Mouse (Mus musculus): ENCODE data around the gene Scube1. TPM values are rescaled to one million over a fixed set of nuclear protein-coding genes. Genes with fewer than 3 reads are reported as not detected.

The Scube1 gene
- polyA plus RNA-seq (2012; rRNA removed): 2.9 and 3.1 TPM in 2 replicates

DNA sequence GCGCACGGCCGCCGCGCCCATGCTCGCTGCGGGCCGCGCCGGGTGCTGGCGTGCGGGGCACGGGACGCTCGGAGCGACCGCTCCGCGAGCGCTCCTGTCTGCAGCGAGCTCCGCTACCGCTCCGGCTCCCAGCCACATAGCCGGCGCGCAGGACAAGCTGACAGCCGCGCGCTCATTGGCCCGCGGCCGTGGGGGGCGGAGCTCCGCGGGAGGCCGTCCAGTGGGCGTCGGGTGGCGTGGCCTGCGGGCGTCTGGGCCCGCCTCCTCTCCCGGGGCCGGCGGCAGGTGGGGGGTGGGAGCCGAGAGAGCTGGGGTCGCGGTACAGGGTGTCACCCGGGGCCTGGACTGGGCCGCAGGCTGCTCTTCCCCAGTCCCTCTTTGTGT is at the start of gene Scube1:
Scube1 (minus strand) TSS at position 136 of the 384 bp plus-strand sequence.
- H3K4me1 ChIP-seq (ENCODE audit: control insufficient read depth, insufficient read depth, low read length): peaks cover 2% of the 10 kb centered on the region; the same call in 1 of the 2 replicates
- under 1% methylated on average over 49 of the region's 51 CpGs for WGBS
- H3K4me3 ChIP-seq (replicated peaks; ENCODE audit: insufficient read depth, low read depth, low read length): peak within 1 kb of the TSS; percentile 22
- H3K27me3 ChIP-seq (ENCODE audit: control insufficient read depth, insufficient read depth, low read length): peaks cover 5% of the 10 kb centered on the region; the same call in 1 of the 2 replicates
- H3K27ac ChIP-seq (ENCODE audit: insufficient read depth, low read length): no peak within 1 kb of the TSS
- DNase-seq: peak; percentile 65 to 73
- TF ChIP-seq CTCF (IDR thresholded peaks at IDR 0.05; ENCODE audit: borderline replicate concordance, insufficient read depth, low read depth, low read length): no peak
- no peak for TF ChIP-seq POLR2A (IDR thresholded peaks at IDR 0.05; ENCODE audit: borderline replicate concordance, insufficient read depth, low read length)

DNA sequence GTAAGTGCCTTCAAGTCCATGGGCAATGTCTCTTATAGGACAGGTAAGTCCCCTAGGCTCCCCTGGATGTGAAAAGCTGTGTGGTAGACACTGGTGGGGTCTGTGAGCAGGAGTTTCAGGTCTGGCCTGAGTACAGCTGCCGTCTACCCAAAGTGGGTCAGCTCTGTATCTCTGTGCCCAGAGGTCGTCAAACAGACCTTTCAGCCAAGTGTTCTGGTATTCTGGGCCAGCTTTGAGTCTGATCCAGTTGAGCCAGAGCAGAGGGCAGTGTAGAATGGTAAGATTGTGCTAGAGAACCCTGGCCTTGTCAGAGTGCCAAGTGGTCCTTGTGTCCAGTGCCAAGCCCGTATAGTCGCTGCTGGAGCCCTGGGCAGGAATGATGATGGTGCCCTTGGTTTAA is 48.1 kb upstream of the Scube1 start:
- H3K4me1 ChIP-seq (ENCODE audit: control insufficient read depth, insufficient read depth, low read length): peaks cover 12% of the 10 kb centered on the region
- whole genome bisulfite sequencing: 22% methylated on average over 4 of the region's 4 CpGs
- no peak overlapping the region for H3K4me3 ChIP-seq (replicated peaks; ENCODE audit: insufficient read depth, low read depth, low read length)
- H3K27ac ChIP-seq (ENCODE audit: insufficient read depth, low read length): no peak overlapping the region
- peak in 1 of 2 experiments; percentile 30 for DNase-seq
- no peaks in the 10 kb centered on the region for H3K27me3 ChIP-seq (ENCODE audit: control insufficient read depth, insufficient read depth, low read length)
- TF ChIP-seq POLR2A (IDR thresholded peaks at IDR 0.05; ENCODE audit: borderline replicate concordance, insufficient read depth, low read length) (no peak), CTCF (IDR thresholded peaks at IDR 0.05; ENCODE audit: borderline replicate concordance, insufficient read depth, low read depth, low read length) (no peak)

DNA sequence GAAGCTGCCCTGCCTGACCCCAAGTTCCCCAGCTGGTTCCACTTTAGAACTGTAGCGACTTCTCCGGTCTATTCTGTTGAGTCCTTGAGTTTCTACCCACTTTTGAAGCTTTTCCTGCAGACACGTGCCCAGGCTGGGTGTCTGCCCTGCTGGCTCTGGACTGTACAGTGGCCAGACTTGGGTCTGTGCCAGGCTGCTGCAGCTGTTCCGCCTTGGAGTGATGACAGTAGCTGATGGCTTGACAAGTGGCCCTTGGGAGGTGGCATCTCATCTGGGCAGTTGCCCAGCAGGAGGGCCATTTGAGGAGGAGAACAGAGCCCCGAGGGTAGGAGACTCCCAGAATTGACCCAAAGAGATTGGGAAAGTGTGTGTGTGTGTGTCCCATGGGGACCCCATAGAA is 47.6 kb upstream of the Scube1 start:
- 10% methylated on average over 5 of the region's 5 CpGs for WGBS
- Histone ChIP-seq H3K4me1 (ENCODE audit: control insufficient read depth, insufficient read depth, low read length) (peaks cover 12% of the 10 kb centered on the region), H3K27ac (ENCODE audit: insufficient read depth, low read length) (no peak overlapping the region), H3K27me3 (ENCODE audit: control insufficient read depth, insufficient read depth, low read length) (no peaks in the 10 kb centered on the region), H3K4me3 (replicated peaks; ENCODE audit: insufficient read depth, low read depth, low read length) (no peak overlapping the region)
- TF ChIP-seq POLR2A (IDR thresholded peaks at IDR 0.05; ENCODE audit: borderline replicate concordance, insufficient read depth, low read length) (no peak), CTCF (IDR thresholded peaks at IDR 0.05; ENCODE audit: borderline replicate concordance, insufficient read depth, low read depth, low read length) (no peak)
- peak in 1 of 2 experiments; percentile 30 for DNase-seq

DNA sequence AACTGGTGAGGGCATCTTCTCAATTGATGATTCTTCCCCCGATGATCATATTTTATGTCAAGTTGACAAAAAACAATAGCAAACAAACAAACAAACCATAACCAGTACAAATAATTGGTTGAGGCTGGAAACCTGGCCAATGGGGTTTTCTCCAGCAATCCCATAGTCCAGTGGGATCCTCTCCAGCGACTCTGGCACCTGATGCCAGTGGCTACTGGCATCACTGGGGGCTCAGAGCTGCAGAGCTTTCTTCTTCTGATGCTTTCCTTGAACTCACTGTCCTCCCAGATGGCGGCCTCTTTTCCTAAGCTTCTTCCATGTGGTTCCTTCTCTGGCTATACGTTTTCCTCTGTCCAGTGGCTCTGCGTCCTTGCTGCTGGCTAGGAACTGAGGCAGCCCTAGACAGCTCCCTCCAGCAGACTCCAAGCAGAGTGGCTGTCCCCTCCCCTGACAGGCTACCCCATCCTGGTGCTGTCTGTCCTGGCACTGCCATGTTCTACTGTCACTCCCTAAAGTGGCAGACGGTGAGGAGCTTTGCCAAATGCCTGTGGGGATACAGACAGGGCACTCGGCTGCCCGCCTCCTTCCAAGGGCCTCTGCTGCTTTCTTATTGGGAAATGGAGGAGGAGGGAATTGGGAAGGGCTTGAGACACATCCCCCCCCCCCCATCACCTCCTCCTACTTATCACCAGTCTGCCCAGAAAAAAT is 46.7 kb upstream of the Scube1 start:
- peak; percentile 62 to 77 for DNase-seq
- no peak overlapping the region for H3K27ac ChIP-seq (ENCODE audit: insufficient read depth, low read length)
- TF ChIP-seq POLR2A (IDR thresholded peaks at IDR 0.05; ENCODE audit: borderline replicate concordance, insufficient read depth, low read length) (no peak), CTCF (IDR thresholded peaks at IDR 0.05; ENCODE audit: borderline replicate concordance, insufficient read depth, low read depth, low read length) (no peak)

DNA sequence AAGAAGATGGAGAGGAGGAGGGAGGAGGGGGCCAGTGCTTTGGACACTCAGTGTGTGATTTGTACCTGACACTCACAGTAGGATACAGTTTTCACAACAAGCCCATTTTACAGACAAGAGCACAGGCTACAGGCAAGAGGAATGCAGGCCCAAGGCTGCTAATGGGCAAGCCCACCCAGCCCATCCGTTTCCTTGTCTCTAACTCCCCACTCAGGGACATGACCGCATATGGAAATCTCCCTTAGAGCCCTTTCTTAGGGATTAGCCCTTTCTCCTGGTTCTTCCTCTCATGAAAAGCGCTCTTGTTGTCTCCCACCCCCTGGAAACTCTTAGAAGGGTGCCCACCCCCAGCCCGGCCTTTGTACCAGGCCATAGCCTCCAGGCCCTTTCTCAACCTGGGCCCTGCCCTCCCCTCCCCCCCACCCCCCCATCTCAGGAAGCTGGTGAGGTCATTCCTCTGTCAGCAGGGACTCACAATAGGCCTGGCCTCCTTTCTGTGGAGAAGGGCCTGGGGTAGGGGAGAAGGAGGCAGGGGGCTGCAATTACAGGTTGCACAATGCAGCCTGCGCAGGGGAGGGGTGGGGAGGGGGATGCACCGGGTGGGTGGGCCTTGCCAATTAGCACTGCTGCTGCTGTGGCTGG is 40.7 kb upstream of the Scube1 start:
- Histone ChIP-seq H3K27me3 (ENCODE audit: control insufficient read depth, insufficient read depth, low read length) (no peaks in the 10 kb centered on the region), H3K4me1 (ENCODE audit: control insufficient read depth, insufficient read depth, low read length) (no peaks in the 10 kb centered on the region), H3K4me3 (replicated peaks; ENCODE audit: insufficient read depth, low read depth, low read length) (no peak overlapping the region), H3K27ac (ENCODE audit: insufficient read depth, low read length) (no peak overlapping the region)
- no peak for TF ChIP-seq POLR2A (IDR thresholded peaks at IDR 0.05; ENCODE audit: borderline replicate concordance, insufficient read depth, low read length)
- DNase-seq: no peak
- WGBS: 62% methylated on average over 6 of the region's 6 CpGs

More for the DNA sequence above, 46.7 kb upstream of the Scube1 start:
- peaks cover 12% of the 10 kb centered on the region for H3K4me1 ChIP-seq (ENCODE audit: control insufficient read depth, insufficient read depth, low read length)
- H3K4me3 ChIP-seq (replicated peaks; ENCODE audit: insufficient read depth, low read depth, low read length): no peak overlapping the region
- no peaks in the 10 kb centered on the region for H3K27me3 ChIP-seq (ENCODE audit: control insufficient read depth, insufficient read depth, low read length)
- 19% methylated on average over 8 of the region's 8 CpGs for WGBS

DNA sequence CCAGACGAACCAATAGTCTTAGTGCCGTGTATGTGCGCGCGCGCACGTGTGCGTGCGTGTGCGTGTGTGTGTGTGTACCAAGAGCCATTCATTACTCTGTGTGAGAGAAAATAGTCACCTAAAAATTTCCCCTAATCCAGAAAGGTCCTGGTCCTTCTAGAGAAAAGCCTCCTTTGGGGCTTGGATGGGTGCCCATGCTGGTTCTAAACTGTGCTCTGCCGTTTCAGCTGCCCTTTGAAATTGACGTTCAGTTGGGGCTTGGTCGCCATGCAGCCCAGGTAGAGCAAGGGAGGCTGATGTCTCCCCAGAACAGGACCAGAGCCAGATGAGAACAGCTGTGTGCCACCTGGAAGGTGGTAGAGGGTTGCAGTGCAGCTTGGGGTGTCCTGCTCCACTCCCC is 36.7 kb upstream of the Scube1 start:
- no peaks in the 10 kb centered on the region for H3K27me3 ChIP-seq (ENCODE audit: control insufficient read depth, insufficient read depth, low read length)
- WGBS: 68% methylated on average over 13 of the region's 13 CpGs
- DNase-seq: no peak
- H3K4me3 ChIP-seq (replicated peaks; ENCODE audit: insufficient read depth, low read depth, low read length): no peak overlapping the region
- no peaks in the 10 kb centered on the region for H3K4me1 ChIP-seq (ENCODE audit: control insufficient read depth, insufficient read depth, low read length)
- TF ChIP-seq CTCF (IDR thresholded peaks at IDR 0.05; ENCODE audit: borderline replicate concordance, insufficient read depth, low read depth, low read length): no peak
- TF ChIP-seq POLR2A (IDR thresholded peaks at IDR 0.05; ENCODE audit: borderline replicate concordance, insufficient read depth, low read length): no peak
- H3K27ac ChIP-seq (ENCODE audit: insufficient read depth, low read length): no peak overlapping the region

DNA sequence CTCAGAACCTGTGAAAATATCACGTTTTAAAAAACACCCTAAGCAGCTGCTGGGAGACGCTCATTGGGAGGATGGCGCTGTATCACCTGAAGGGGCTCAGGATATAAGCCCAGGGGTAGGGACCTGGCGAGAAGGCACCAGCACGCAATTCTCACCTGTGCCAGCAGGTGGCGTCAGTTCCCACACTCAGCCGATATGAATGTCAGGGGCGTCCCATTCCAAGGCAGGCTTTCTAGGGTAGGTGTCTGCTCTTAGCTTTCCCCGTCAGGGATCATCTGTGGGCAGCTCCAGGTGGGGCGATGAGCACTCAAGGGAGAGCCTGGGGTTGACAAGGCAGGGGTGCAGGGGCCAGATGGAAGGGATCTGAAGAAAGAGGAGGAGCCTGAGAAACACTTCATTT is 35.9 kb upstream of the Scube1 start:
- Histone ChIP-seq H3K27me3 (ENCODE audit: control insufficient read depth, insufficient read depth, low read length) (no peaks in the 10 kb centered on the region), H3K4me1 (ENCODE audit: control insufficient read depth, insufficient read depth, low read length) (no peaks in the 10 kb centered on the region), H3K4me3 (replicated peaks; ENCODE audit: insufficient read depth, low read depth, low read length) (no peak overlapping the region), H3K27ac (ENCODE audit: insufficient read depth, low read length) (no peak overlapping the region)
- TF ChIP-seq POLR2A (IDR thresholded peaks at IDR 0.05; ENCODE audit: borderline replicate concordance, insufficient read depth, low read length) (no peak), CTCF (IDR thresholded peaks at IDR 0.05; ENCODE audit: borderline replicate concordance, insufficient read depth, low read depth, low read length) (peak; percentile 80)
- 6% methylated on average over 10 of the region's 10 CpGs for WGBS
- DNase-seq: peak; percentile 21 to 43

DNA sequence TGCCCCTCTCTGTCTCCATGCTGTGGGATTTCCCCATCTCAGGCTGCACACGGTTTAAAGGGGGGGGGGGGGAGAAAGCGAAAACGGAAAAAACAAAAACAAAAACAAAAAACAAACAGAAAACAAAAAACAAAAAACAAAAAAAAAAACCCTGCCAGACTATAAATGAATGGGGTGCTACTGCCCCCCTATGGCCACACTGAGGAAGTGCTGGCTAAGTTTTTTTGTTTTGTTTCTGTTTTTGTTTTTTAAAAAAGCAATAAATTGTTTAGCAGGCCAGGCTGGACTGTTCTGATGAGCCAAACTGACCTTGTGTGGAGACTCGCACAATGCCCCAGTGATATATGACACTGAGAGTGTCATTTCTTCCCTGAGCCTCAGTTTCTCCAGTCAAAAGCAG is 34.1 kb upstream of the Scube1 start:
- H3K4me1 ChIP-seq (ENCODE audit: control insufficient read depth, insufficient read depth, low read length): no peaks in the 10 kb centered on the region
- no peak for TF ChIP-seq POLR2A (IDR thresholded peaks at IDR 0.05; ENCODE audit: borderline replicate concordance, insufficient read depth, low read length)
- TF ChIP-seq CTCF (IDR thresholded peaks at IDR 0.05; ENCODE audit: borderline replicate concordance, insufficient read depth, low read depth, low read length): peak; percentile 45
- no peaks in the 10 kb centered on the region for H3K27me3 ChIP-seq (ENCODE audit: control insufficient read depth, insufficient read depth, low read length)
- 24% methylated on average over 4 of the region's 4 CpGs for WGBS
- no peak overlapping the region for H3K27ac ChIP-seq (ENCODE audit: insufficient read depth, low read length)
- H3K4me3 ChIP-seq (replicated peaks; ENCODE audit: insufficient read depth, low read depth, low read length): no peak overlapping the region
- no peak for DNase-seq

Data from cerebellum, adult 2 months (tissue).